Mouse (Mus musculus) gastrocnemius, adult 8-10 months (tissue): Measurements from ENCODE around the gene Pih1h3b. TPM values are rescaled to one million over a fixed set of nuclear protein-coding genes. Genes with fewer than 3 reads are reported as not detected.

Experiments
- DNase-seq, 2 experiments: peaks; one replicate each; pipeline ENCODE4 v3.0.0; 2022; ENCODE audit warnings: low spot score in 2 of 2
- total RNA-seq, 4 experiments: library from RNA; stranded (reverse); gene quantifications; 2 replicates each; pipeline ENCODE4 v1.2.4; 2022

Pih1h3b gene
- total RNA-seq, result not detected

GRCm38 (mm10) chrX:140062135-140062975 lies at the start of gene Pih1h3b, which contains the start of gene Nup62cl:
TSS of gene Pih1h3b (plus strand) at chrX:140062879.
TSS of gene Nup62cl (minus strand) at chrX:140062712.
- peak; percentile 3 to 31 for DNase-seq

GRCm38 (mm10) chrX:140060886-140061874 lies 1.5 kb upstream of the Pih1h3b start:
- no peak for DNase-seq

- no peak for DNase-seq
Measured at GRCm38 (mm10) chrX:140082535-140082934, 19.9 kb downstream of the Pih1h3b start.

GRCm38 (mm10) chrX:140094066-140094465 lies 31.4 kb downstream of the Pih1h3b start:
- no peak for DNase-seq

Other genes with a start within 250 kb of the Pih1h3b start
- 1 to 10 TPM; 3.2 to 5.5 (median 3.9) TPM for gene Morc4, start 191.2 kb upstream of the Pih1h3b start, total RNA-seq
- 1 to 10 TPM; 5.3 to 6.3 (median 5.7) TPM for gene Rbm41, start 64.3 kb upstream of the Pih1h3b start, total RNA-seq
- gene Nup62cl, start 167 bp upstream of the Pih1h3b start, total RNA-seq, result not detected